Mouse (Mus musculus): ENCODE measurements around the gene Prr36. TPM values are rescaled to one million over a fixed set of nuclear protein-coding genes. Genes with fewer than 3 reads are reported as not detected.

Prr36 gene
- polyA plus RNA-seq, 1 experiment from 2014 or later, result 0.86 TPM

DNA sequence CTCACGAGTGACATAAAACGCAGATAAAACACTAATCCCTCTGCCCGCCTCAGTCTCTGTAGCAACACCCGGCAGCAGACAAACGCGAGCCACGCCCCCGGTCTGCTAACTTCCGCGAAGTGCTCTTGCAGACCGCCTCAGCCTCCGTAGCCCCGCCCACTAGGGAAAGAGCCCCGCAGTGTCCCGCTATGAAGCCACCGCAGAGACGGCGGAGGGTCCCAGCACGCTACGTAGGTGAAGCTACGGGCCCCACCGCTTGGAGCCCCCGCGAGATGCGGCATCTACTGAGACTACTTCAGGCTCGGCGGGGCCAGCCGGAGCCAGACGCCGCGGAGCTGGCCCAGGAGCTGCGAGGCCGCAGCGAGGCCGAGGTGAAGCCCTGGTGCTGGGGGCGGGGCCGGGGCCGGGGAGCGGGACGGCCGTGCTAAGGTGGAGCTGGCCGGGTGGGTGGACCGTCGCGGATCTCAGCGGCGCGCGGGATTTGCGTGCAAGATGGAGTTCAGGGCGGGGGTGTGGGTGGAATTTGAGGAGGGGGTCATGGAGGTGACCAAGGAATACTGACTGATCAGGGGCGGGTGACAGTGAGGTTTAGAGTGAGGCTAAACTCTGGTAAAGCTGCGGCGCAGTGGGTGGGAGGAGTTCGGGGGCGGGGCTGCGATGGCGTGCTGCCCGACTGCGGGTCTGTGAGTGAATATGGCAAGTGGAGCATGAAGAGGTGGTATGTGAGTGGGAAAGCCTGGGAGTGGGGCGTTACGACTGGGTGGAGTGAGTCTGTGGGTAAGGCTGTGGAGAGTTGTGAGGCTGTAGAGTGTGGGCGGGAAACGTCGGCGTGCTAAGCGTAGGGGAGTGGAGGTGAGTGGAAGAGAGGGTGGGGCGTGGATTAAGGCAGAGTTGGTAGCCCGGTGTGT, 35.9 kb upstream of the Prr36 start, which contains the start of gene Snapc2:
Gene Snapc2, plus strand, starts transcription at position 147 of the 908 bp plus-strand sequence.
- Histone ChIP-seq H3K27ac (peak within 1 kb of the TSS; percentile 96), H3K36me3 (peaks cover 30% of the 10 kb centered on the region), H3K27me3 (no peaks in the 10 kb centered on the region), H3K4me1 (peaks cover 49% of the 10 kb centered on the region), H3K4me2 (peak within 1 kb of the TSS; percentile 83), H3K4me3 (peak within 1 kb of the TSS; percentile 96), H3K9ac (peak within 1 kb of the TSS; percentile 91), H3K9me3 (no peaks in the 10 kb centered on the region)
- WGBS, result under 1% methylated on average over 69 of the region's 69 CpGs
- ATAC-seq (ENCODE audit: insufficient number of reproducible peaks, low FRiP score, low TSS enrichment, low read depth), result peak; percentile 88

DNA sequence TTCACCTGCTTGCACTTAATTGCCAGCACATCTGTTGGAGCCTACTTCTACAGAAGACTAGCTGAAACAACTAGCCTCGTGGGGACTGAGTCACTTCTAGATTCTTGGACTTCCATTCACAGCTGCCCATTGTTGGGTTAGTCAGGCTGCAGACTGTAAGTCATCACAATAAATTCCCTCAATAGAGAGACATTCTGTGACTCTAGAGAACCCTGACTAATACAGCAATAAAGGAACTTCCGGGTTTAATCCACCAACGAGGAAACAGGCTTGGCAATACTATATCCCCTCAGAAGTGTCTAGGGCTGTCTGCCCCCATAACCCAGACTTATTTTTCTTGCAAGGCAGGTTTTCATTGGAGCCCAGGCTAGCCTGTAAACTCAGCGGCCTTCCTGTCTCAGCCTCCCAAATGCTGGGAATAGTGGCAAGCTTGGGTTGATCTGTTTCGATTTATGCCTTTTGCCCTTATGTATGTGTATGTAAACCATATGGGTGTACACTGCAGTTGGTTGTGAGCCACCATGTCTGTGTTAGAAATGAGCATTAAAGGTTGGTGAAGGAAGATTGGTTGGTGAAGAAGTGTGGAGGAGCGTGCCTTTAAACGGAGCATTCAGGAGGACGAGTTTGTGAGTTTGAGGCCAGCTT, 35.0 kb upstream of the Prr36 start:
- H3K4me1 ChIP-seq, result peaks cover 39% of the 10 kb centered on the region
- peak overlapping the region; percentile 96 for H3K4me3 ChIP-seq
- H3K27me3 ChIP-seq, result no peaks in the 10 kb centered on the region
- 42% methylated on average over 8 of the region's 8 CpGs for WGBS
- ATAC-seq (ENCODE audit: insufficient number of reproducible peaks, low FRiP score, low TSS enrichment, low read depth), result no peak
- H3K4me2 ChIP-seq, result peak overlapping the region; percentile 83
- peak overlapping the region; percentile 96; the same call in 1 of the 2 replicates for H3K27ac ChIP-seq
- no peaks in the 10 kb centered on the region for H3K9me3 ChIP-seq
- peaks cover 39% of the 10 kb centered on the region for H3K36me3 ChIP-seq
- H3K9ac ChIP-seq, result peak overlapping the region; percentile 91; the same call in 1 of the 2 replicates

DNA sequence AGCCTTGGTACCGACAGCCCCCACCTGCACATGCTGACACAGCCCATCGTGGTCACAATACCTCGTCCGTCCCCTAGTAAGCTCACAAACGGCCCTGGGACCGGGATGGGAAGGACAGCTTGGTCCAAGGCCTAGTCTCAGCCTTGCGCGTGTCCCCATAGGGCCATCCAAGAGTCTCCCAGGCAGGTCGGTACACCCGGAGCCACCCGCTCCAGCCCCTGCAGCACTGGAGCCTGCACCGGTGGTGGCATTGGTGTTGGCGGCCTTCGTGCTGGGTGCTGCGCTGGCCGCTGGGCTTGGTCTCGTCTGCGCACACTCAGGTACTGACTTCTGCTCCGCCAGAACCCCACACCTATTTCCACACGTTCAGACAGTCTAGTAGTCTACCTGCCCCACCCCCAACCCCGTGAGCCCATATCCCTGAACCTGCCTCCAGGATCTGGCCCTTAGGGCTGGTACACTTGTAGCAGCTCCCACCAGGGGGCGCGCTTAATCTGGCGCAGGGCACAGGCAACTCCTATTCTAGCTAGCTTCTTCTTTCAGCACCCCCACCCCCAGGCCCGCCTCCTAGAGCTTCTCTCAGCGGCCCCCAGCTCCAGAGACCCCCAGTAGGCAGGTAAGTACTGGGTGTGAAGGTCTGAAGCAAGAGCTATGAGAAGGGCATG, 33.2 kb upstream of the Prr36 start:
- no peak for ATAC-seq (ENCODE audit: insufficient number of reproducible peaks, low FRiP score, low TSS enrichment, low read depth)
- H3K4me1 ChIP-seq, result peaks cover 33% of the 10 kb centered on the region
- H3K9me3 ChIP-seq, result no peaks in the 10 kb centered on the region
- no peak overlapping the region for H3K4me3 ChIP-seq
- H3K36me3 ChIP-seq, result peaks cover 42% of the 10 kb centered on the region
- H3K9ac ChIP-seq, result no peak overlapping the region
- no peaks in the 10 kb centered on the region for H3K27me3 ChIP-seq
- WGBS, result 33% methylated on average over 26 of the region's 26 CpGs
- no peak overlapping the region for H3K4me2 ChIP-seq
- H3K27ac ChIP-seq, result no peak overlapping the region

- H3K9me3 ChIP-seq, result no peaks in the 10 kb centered on the region
- H3K4me3 ChIP-seq, result no peak overlapping the region
- peaks cover 42% of the 10 kb centered on the region for H3K36me3 ChIP-seq
- peaks cover 31% of the 10 kb centered on the region for H3K4me1 ChIP-seq
- no peak overlapping the region for H3K4me2 ChIP-seq
- no peak overlapping the region for H3K9ac ChIP-seq
- H3K27me3 ChIP-seq, result no peaks in the 10 kb centered on the region
- ATAC-seq (ENCODE audit: insufficient number of reproducible peaks, low FRiP score, low TSS enrichment, low read depth), result no peak
- no peak overlapping the region for H3K27ac ChIP-seq
- 22% methylated on average over 29 of the region's 29 CpGs for WGBS
Measured at GRCm38 (mm10) chr8:4249213-4249612, 32.0 kb upstream of the Prr36 start.

DNA sequence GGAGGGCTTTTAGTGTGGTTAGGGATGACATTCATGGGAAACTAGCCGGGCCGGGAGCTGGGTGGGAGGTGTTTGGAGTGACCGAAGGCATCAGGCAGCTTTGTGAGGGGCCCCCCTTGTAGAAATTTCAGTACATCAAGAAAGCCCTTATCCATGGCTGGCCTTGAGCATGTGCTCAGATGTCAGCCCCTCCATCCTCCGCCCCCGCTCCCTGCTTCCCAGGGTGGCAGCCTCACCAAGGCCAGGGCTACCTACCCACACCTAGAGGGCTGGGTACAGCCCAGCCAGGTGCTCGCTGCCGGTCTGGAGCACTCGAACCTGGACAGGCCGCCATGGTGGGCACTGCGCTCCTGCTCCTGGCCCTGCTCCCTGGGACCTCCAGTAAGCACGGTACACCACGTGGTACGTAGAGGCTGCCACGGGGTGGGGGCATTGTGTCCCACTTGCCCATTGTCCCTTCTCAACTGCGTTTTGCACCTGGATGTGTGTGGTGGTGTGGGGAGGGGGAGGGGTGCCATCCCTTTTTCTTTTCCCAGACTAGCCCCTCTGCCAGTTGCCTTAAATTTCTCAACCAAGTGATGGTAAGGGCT, 30.8 kb upstream of the Prr36 start, which contains the start of gene Tgfbr3l:
Gene Tgfbr3l, plus strand, starts transcription at position 264 of the 590 bp plus-strand sequence.
- H3K4me2 ChIP-seq, result no peak within 1 kb of the TSS
- 86% methylated on average over 15 of the region's 15 CpGs for WGBS
- peaks cover 54% of the 10 kb centered on the region for H3K36me3 ChIP-seq
- ATAC-seq (ENCODE audit: insufficient number of reproducible peaks, low FRiP score, low TSS enrichment, low read depth), result no peak
- no peaks in the 10 kb centered on the region for H3K27me3 ChIP-seq
- H3K27ac ChIP-seq, result no peak within 1 kb of the TSS
- no peak within 1 kb of the TSS for H3K9ac ChIP-seq
- H3K4me1 ChIP-seq, result peaks cover 23% of the 10 kb centered on the region
- H3K9me3 ChIP-seq, result no peaks in the 10 kb centered on the region
- no peak within 1 kb of the TSS for H3K4me3 ChIP-seq

DNA sequence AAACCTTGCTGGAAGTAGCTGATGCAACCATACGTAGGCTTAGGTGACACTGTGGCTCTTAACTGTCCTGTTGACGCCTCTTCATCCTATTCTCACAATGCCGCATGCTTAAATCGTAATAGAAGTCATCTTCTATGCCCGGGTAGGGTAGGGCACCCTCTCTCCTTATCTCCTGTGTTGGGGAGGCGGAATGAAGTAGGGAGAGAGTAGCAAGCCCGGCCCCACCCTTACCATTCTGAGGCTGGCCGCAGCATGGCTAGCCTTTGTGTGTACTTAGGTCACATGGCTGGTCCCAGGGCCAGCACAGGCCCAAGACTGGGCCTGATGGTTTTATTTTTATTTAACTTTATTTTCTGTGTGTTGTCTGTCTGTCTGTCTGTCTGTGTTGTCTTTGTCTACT, 30.0 kb upstream of the Prr36 start:
- no peak for ATAC-seq (ENCODE audit: insufficient number of reproducible peaks, low FRiP score, low TSS enrichment, low read depth)
- Histone ChIP-seq H3K27ac (no peak overlapping the region), H3K36me3 (peaks cover 62% of the 10 kb centered on the region), H3K4me3 (no peak overlapping the region), H3K4me2 (no peak overlapping the region), H3K27me3 (no peaks in the 10 kb centered on the region), H3K4me1 (peaks cover 18% of the 10 kb centered on the region), H3K9ac (no peak overlapping the region), H3K9me3 (no peaks in the 10 kb centered on the region)
- 93% methylated on average over 8 of the region's 8 CpGs for WGBS

GRCm38 (mm10) chr8:4245737-4246136, 28.5 kb upstream of the Prr36 start:
- ATAC-seq (ENCODE audit: insufficient number of reproducible peaks, low FRiP score, low TSS enrichment, low read depth), result no peak
- Histone ChIP-seq H3K27me3 (no peaks in the 10 kb centered on the region), H3K36me3 (peaks cover 71% of the 10 kb centered on the region), H3K4me1 (peaks cover 23% of the 10 kb centered on the region), H3K9ac (no peak overlapping the region), H3K27ac (no peak overlapping the region), H3K4me3 (no peak overlapping the region), H3K9me3 (no peaks in the 10 kb centered on the region), H3K4me2 (no peak overlapping the region)
- 95% methylated on average over 12 of the region's 13 CpGs for WGBS

DNA sequence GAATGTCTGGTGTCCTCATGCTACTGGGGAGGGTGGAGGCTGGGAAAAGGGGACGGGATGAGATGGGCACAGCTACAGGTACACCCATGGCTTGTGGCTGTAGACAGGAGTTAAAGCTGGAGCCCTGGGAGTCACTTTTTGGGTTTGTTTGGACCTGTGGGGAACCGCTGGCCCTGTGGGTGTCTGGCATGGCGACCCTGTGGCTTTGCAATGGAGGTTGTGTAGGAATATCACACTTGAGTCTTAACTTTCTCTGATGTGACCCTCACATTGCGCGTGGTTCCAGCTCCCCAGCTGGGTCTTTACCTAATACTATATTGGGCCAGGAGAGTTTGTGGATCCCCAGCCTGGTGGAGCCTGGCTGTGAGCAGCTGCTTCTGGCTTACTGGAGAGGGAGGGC, 27.8 kb upstream of the Prr36 start:
- Histone ChIP-seq H3K27ac (no peak overlapping the region), H3K4me2 (no peak overlapping the region), H3K36me3 (peaks cover 68% of the 10 kb centered on the region), H3K9ac (no peak overlapping the region), H3K4me1 (peaks cover 24% of the 10 kb centered on the region), H3K27me3 (no peaks in the 10 kb centered on the region), H3K4me3 (no peak overlapping the region), H3K9me3 (no peaks in the 10 kb centered on the region)
- 96% methylated on average over 5 of the region's 5 CpGs for WGBS
- ATAC-seq (ENCODE audit: insufficient number of reproducible peaks, low FRiP score, low TSS enrichment, low read depth), result no peak

GRCm38 (mm10) chr8:4239193-4239890, 22.1 kb upstream of the Prr36 start:
- WGBS, result 11% methylated on average over 19 of the region's 19 CpGs

GRCm38 (mm10) chr8:4238434-4239192, 21.4 kb upstream of the Prr36 start, which contains the start of the genes Map2k7 and Gm49320:
Map2k7 (plus strand) TSS chr8:4238740.
Gm49320 (plus strand) TSS chr8:4238865.
- Histone ChIP-seq H3K36me3 (peaks cover 22% of the 10 kb centered on the region), H3K27ac (peak within 1 kb of the TSS; percentile 96), H3K9me3 (no peaks in the 10 kb centered on the region), H3K4me2 (peak within 1 kb of the TSS; percentile 74), H3K27me3 (no peaks in the 10 kb centered on the region), H3K4me3 (peak within 1 kb of the TSS; percentile 78), H3K9ac (peak within 1 kb of the TSS; percentile 67), H3K4me1 (peaks cover 27% of the 10 kb centered on the region)
- under 1% methylated on average over 71 of the region's 71 CpGs for WGBS
- peak; percentile 93 for ATAC-seq (ENCODE audit: insufficient number of reproducible peaks, low FRiP score, low TSS enrichment, low read depth)

More at GRCm38 (mm10) chr8:4239193-4239890, 22.1 kb upstream of the Prr36 start:
- Histone ChIP-seq H3K4me3 (peak overlapping the region; percentile 78), H3K4me1 (peaks cover 27% of the 10 kb centered on the region), H3K27me3 (no peaks in the 10 kb centered on the region), H3K9ac (peak overlapping the region; percentile 67), H3K27ac (peak overlapping the region; percentile 96), H3K4me2 (peak overlapping the region; percentile 74), H3K36me3 (peaks cover 29% of the 10 kb centered on the region), H3K9me3 (no peaks in the 10 kb centered on the region)
- no peak for ATAC-seq (ENCODE audit: insufficient number of reproducible peaks, low FRiP score, low TSS enrichment, low read depth)
